Mouse (Mus musculus) intestine, embryonic 16.5 days (tissue): ENCODE data around the gene Cfap61. TPM values are rescaled to one million over a fixed set of nuclear protein-coding genes. Genes with fewer than 3 reads are reported as not detected.

Experiments used
- ATAC-seq: fragments of 200-750 bp; cut with Nextera tagmentation; 2 replicates; pipeline ENCODE4 v1.8.0; 2017; ENCODE audit warnings: moderate TSS enrichment, moderate library complexity
- H3K27ac ChIP-seq: fragments of 300-500 bp; sonication (generic); 2 replicates; pipeline ENCODE4 v1.5.1; 2014; ENCODE audit warnings: mild to moderate bottlenecking, low read length
- H3K27me3 ChIP-seq: fragments of 300-500 bp; sonication (generic); replicated peaks from 2 replicates; pipeline ENCODE4 v1.6.1; 2014; ENCODE audit warnings: low read length, control low read depth, mixed read lengths; ENCODE audit not compliant: control insufficient read depth, insufficient read depth
- H3K36me3 ChIP-seq: fragments of 300-500 bp; sonication (generic); 2 replicates; pipeline ENCODE4 v1.6.1; 2014; ENCODE audit warnings: low read length, control low read depth; ENCODE audit not compliant: control insufficient read depth, insufficient read depth
- H3K4me1 ChIP-seq: fragments of 300-500 bp; sonication (generic); 2 replicates; pipeline ENCODE4 v1.6.1; 2014; ENCODE audit warnings: low read length, control low read depth, mixed read lengths; ENCODE audit not compliant: control insufficient read depth, insufficient read depth
- H3K4me2 ChIP-seq: fragments of 300-500 bp; sonication (generic); 2 replicates; pipeline ENCODE4 v1.6.1; 2014; ENCODE audit warnings: low read depth, low read length, control low read depth
- H3K4me3 ChIP-seq: fragments of 300-500 bp; sonication (generic); 2 replicates; pipeline ENCODE4 v1.5.1; 2014; ENCODE audit warnings: mild to moderate bottlenecking, low read length
- H3K9ac ChIP-seq: fragments of 300-500 bp; sonication (generic); 2 replicates; pipeline ENCODE4 v1.6.1; 2014; ENCODE audit warnings: low read depth, low read length
- H3K9me3 ChIP-seq: fragments of 300-500 bp; sonication (generic); 2 replicates; pipeline ENCODE4 v1.6.1; 2016; ENCODE audit warnings: low read length, control low read depth; ENCODE audit not compliant: control insufficient read depth
- WGBS: fragments of 180-500 bp; shearing (Covaris S2); extraction: QIAGEN DNeasy Blood & Tissue Kit; methylation state at CpG from one replicate; pipeline ENCODE4 v1.1.7; 2014; 5-methylcytosine and 5-hydroxymethylcytosine counted together
- polyA plus RNA-seq: library from polyadenylated mRNA; unstranded; fragments of >200 nt; fragmentation: Nextera tagmentation; extraction: Ambion mirVana; gene quantifications from 2 replicates; pipeline ENCODE4 v1.2.1, GENCODE M21; 2015

The Cfap61 gene
- polyA plus RNA-seq, 1 experiment from 2014 or later = 0.51 TPM

GRCm38 (mm10) chr2:146218881-146219535, 284.4 kb downstream of the Cfap61 start:
- no peaks in the 10 kb centered on the region for H3K9me3 ChIP-seq
- no peak overlapping the region for H3K9ac ChIP-seq
- no peak overlapping the region for H3K4me3 ChIP-seq
- peaks cover 31% of the 10 kb centered on the region for H3K4me1 ChIP-seq
- no peak overlapping the region for H3K4me2 ChIP-seq
- H3K27me3 ChIP-seq = peaks cover 70% of the 10 kb centered on the region
- no peak for ATAC-seq
- H3K27ac ChIP-seq = no peak overlapping the region
- H3K36me3 ChIP-seq = no peaks in the 10 kb centered on the region
- WGBS = 1% methylated on average over 19 of the region's 19 CpGs

DNA sequence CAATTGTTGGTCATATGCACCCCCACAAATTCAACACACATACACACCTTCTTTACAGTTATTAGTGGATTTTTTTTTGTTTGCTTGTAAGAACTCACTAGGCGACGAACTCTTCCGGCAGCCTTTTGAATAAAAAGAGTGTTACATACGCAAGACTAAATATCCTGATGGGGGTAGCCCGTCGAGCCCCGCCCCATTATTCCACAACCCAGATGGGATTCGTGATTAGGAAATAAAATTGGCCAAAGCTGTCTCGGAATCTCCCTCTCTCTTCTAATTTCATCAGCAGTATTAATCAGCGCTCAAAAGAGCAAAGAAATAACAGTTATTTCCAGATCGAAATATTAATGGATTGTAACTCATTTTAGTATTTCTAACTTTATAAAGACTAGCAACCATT, 285.2 kb downstream of the Cfap61 start:
- no peak overlapping the region for H3K4me2 ChIP-seq
- H3K9ac ChIP-seq = no peak overlapping the region
- 14% methylated on average over 11 of the region's 11 CpGs for WGBS
- no peak overlapping the region for H3K4me3 ChIP-seq
- H3K27ac ChIP-seq = no peak overlapping the region
- H3K4me1 ChIP-seq = peaks cover 31% of the 10 kb centered on the region
- peaks cover 73% of the 10 kb centered on the region for H3K27me3 ChIP-seq
- ATAC-seq = no peak
- H3K9me3 ChIP-seq = no peaks in the 10 kb centered on the region
- no peaks in the 10 kb centered on the region for H3K36me3 ChIP-seq

DNA sequence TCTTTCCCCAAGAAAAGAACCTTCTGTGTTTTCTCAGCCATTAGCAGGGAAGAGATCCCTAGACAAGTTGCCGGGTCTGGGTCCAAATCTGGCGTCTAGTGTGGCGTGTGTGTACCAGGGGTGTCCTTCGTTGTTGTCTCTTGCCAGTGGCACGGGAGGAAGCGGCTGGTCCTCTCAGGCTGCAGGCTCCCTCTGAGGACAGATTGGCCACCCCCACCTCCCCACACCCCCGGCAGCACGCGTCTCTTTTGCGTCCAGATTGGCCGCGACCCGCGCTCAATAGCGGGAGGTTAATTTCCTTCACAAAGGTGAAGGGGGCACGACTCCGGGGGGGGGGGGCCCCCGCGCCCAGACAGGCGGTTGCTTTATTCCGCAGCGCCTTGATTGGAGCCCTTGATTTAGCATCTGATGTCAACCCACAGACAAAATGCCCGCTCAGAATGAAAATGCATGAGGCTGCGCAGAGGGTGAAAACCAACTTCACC, 286.0 kb downstream of the Cfap61 start:
- H3K4me1 ChIP-seq = peaks cover 31% of the 10 kb centered on the region
- H3K9me3 ChIP-seq = no peaks in the 10 kb centered on the region
- peak overlapping the region; percentile 99; the same call in 1 of the 2 replicates for H3K4me2 ChIP-seq
- H3K27ac ChIP-seq = no peak overlapping the region
- 1% methylated on average over 24 of the region's 24 CpGs for whole genome bisulfite sequencing
- ATAC-seq = no peak
- H3K36me3 ChIP-seq = no peaks in the 10 kb centered on the region
- H3K4me3 ChIP-seq = peak overlapping the region; percentile 53
- no peak overlapping the region for H3K9ac ChIP-seq
- H3K27me3 ChIP-seq = peaks cover 80% of the 10 kb centered on the region

- Histone ChIP-seq H3K9me3 (no peaks in the 10 kb centered on the region), H3K4me2 (peak within 1 kb of the TSS; percentile 99), H3K4me1 (peaks cover 31% of the 10 kb centered on the region), H3K36me3 (no peaks in the 10 kb centered on the region), H3K9ac (peak within 1 kb of the TSS; percentile 43), H3K27ac (peak within 1 kb of the TSS; percentile 41; the same call in 1 of the 2 replicates), H3K4me3 (peak within 1 kb of the TSS; percentile 53), H3K27me3 (peaks cover 80% of the 10 kb centered on the region)
- ATAC-seq = peak; percentile 69
- WGBS = under 1% methylated on average over 78 of the region's 86 CpGs
Observed at GRCm38 (mm10) chr2:146221076-146221928, 286.7 kb downstream of the Cfap61 start, which contains the start of gene Insm1. Gene Insm1 (plus strand): TSS chr2:146221921.

- H3K36me3 ChIP-seq = no peaks in the 10 kb centered on the region
- H3K27me3 ChIP-seq = peaks cover 82% of the 10 kb centered on the region
- ATAC-seq = peak; percentile 47
- under 1% methylated on average over 43 of the region's 44 CpGs for WGBS
- H3K4me1 ChIP-seq = peaks cover 31% of the 10 kb centered on the region
- peak overlapping the region; percentile 53 for H3K4me3 ChIP-seq
- no peaks in the 10 kb centered on the region for H3K9me3 ChIP-seq
- no peak overlapping the region for H3K27ac ChIP-seq
- peak overlapping the region; percentile 99 for H3K4me2 ChIP-seq
- peak overlapping the region; percentile 43 for H3K9ac ChIP-seq
Observed at GRCm38 (mm10) chr2:146221929-146222278, 287.3 kb downstream of the Cfap61 start.

- no peaks in the 10 kb centered on the region for H3K9me3 ChIP-seq
- peaks cover 31% of the 10 kb centered on the region for H3K4me1 ChIP-seq
- H3K36me3 ChIP-seq = no peaks in the 10 kb centered on the region
- ATAC-seq = peak; percentile 37
- peak overlapping the region; percentile 99 for H3K4me2 ChIP-seq
- peak overlapping the region; percentile 43 for H3K9ac ChIP-seq
- peak overlapping the region; percentile 53 for H3K4me3 ChIP-seq
- WGBS = under 1% methylated on average over 97 of the region's 133 CpGs
- H3K27ac ChIP-seq = peak overlapping the region; percentile 41; the same call in 1 of the 2 replicates
- H3K27me3 ChIP-seq = peaks cover 83% of the 10 kb centered on the region
Observed at GRCm38 (mm10) chr2:146222279-146223175, 287.9 kb downstream of the Cfap61 start.

- Histone ChIP-seq H3K27me3 (peaks cover 77% of the 10 kb centered on the region), H3K9me3 (no peaks in the 10 kb centered on the region), H3K27ac (no peak overlapping the region; the same call in 1 of the 2 replicates), H3K4me3 (peak overlapping the region; percentile 53), H3K9ac (peak overlapping the region; percentile 43; the same call in 1 of the 2 replicates), H3K4me2 (peak overlapping the region; percentile 99), H3K36me3 (no peaks in the 10 kb centered on the region), H3K4me1 (peaks cover 27% of the 10 kb centered on the region)
- 2% methylated on average over 74 of the region's 75 CpGs for WGBS
- ATAC-seq = no peak
Observed at GRCm38 (mm10) chr2:146223176-146223905, 288.8 kb downstream of the Cfap61 start.

GRCm38 (mm10) chr2:146224141-146224540, 289.6 kb downstream of the Cfap61 start:
- Histone ChIP-seq H3K9ac (no peak overlapping the region), H3K9me3 (no peaks in the 10 kb centered on the region), H3K4me1 (peaks cover 25% of the 10 kb centered on the region), H3K27ac (no peak overlapping the region), H3K27me3 (peaks cover 77% of the 10 kb centered on the region), H3K4me3 (0 out of 2 replicates have a peak overlapping the region, but pooled peaks have one; percentile 53), H3K36me3 (no peaks in the 10 kb centered on the region), H3K4me2 (no peak overlapping the region)
- WGBS = 14% methylated on average over 7 of the region's 7 CpGs
- ATAC-seq = no peak
